Mouse (Mus musculus) left cerebral cortex, adult 11 months (tissue): ENCODE results near the gene Efcab14.

ENCODE experiments used
- DNase-seq: peaks from one replicate; pipeline ENCODE4 v3.0.0; 2022; ENCODE audit warnings: low spot score

The Efcab14 gene

GRCm38 (mm10) chr4:115777627-115778026, 40.1 kb downstream of the Efcab14 start:
- DNase-seq, result no peak

DNA sequence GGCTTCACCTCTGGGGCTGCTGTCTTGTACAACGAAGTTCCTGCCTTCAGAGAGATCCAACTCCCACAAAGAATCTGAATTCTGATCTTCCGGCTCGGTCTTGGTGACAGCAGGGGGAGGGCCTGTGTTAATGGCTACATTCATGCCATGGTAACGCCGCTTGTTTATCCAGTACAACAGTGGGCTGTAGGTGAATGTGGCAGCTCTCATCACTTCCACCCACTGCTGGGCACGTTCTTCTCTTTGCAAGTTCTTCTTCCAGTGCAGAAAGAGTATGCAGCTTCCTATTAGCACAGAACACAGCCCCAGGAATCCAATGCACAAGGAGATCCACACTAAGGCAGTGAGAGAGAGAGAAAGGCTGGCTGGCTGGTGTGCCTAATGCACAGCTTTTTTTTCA, 42.7 kb downstream of the Efcab14 start:
- DNase-seq, result no peak

DNA sequence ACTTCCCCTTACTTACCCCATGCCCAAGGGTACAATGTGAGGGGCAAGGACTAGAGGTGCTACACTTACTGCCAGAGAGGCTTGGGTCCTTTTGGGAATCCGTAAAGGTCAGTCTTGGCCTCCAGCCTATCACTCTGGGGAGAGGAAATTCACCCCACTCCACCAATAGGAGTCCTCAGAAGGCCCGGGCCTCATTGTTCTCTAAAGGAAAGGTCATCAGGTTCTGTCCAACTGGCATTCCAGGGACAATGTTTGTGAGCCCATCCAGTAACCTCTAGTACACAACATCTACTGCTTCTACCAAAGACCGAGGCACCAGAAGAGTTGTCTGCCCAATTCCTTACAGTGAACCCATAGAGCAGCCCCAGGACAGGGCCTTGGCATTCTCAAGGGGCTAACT, 43.4 kb downstream of the Efcab14 start, which contains the start of gene Tex38:
Gene Tex38, minus strand, starts transcription at position 101 of the 400 bp plus-strand sequence.
- no peak for DNase-seq

- no peak for DNase-seq
Measured at GRCm38 (mm10) chr4:115782026-115782805, 44.7 kb downstream of the Efcab14 start.

DNA sequence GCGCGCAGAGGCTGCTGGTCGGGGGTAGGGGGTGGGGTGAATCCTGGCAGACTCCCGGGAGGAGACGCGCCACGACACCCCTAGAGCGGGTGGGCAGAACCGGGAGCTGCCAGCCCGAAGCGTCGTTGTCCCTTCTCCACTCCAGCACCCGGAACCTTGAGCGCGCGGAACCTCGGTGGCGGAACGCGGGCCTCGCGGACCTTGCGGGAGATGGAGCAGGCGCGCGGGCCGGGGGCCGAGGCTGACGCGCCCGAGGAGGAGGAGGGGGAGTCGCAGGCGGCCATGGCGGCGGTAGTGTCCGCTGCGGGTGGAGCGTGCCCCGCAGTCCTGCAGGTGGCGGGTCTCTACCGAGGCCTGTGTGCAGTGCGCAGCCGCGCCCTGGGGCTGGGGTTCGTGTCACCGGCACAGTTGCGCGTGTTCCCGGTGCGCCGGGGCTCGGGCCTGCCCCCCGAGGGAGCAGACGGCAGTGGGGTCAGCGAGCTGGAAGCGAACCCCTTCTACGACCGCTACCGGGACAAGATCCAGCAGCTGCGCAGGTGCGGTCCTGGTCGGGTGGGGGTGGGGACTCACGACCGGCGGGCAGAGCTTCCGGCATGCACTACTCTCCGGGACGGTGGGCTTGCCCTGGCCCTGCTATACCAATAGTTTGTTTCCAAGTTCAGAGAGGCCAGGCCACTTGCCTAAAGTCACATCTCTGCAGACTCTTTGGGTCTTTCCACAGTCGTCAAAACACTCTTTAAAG, 47.4 kb downstream of the Efcab14 start, which contains the start of gene Atpaf1:
Gene Atpaf1, plus strand, starts transcription at position 44 of the 742 bp plus-strand sequence.
- peak; percentile 47 for DNase-seq

GRCm38 (mm10) chr4:115785511-115786034, 48.0 kb downstream of the Efcab14 start:
- DNase-seq, result no peak

GRCm38 (mm10) chr4:115790864-115791263, 53.3 kb downstream of the Efcab14 start:
- peak; percentile 25 for DNase-seq

- no peak for DNase-seq
Measured at GRCm38 (mm10) chr4:115795360-115795759, 57.8 kb downstream of the Efcab14 start.

- DNase-seq, result no peak
Measured at GRCm38 (mm10) chr4:115799981-115800380, 62.4 kb downstream of the Efcab14 start.

DNA sequence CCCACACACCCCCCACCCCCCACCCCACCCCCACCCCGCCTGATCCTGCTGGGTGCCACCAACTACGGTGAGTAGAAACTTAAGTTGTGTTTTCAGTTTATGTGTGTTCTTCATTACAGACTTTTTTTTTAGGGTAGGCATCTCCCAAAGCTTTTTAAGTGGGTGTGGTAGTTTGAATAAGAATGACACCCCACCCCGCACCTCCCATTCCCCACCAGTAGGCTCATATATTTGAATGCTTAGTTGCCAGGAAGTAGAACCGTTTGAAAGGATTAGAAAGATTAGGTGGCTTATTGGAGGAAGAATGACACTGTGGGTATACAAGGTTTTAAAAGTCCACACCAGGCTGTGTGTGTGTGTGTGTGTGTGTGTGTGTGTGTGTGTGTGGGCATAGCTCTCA, 74.8 kb downstream of the Efcab14 start:
- DNase-seq, result no peak

GRCm38 (mm10) chr4:115815606-115816005, 78.1 kb downstream of the Efcab14 start:
- DNase-seq, result no peak

GRCm38 (mm10) chr4:115820199-115820598, 82.7 kb downstream of the Efcab14 start:
- no peak for DNase-seq

DNA sequence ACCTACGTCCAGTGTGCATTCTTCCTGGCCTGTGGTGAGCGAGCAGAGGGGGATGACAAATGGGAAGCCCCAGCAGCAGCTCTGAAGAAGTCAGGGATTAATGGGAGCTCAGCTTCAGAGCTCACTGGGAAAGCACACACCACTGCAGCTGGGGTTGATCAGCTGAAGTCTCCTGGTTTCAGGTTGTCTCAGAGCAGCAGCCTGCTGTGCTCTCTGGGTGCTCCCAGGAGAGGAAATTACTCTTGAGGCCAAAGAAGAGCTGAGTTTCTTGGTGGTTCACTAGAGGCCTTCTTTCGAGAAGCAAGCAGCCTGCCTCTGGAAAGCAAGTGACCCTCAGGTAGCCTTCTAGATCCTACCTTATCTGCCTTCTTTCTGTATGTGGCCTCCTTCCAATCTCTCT, 83.4 kb downstream of the Efcab14 start:
- DNase-seq, result no peak

DNA sequence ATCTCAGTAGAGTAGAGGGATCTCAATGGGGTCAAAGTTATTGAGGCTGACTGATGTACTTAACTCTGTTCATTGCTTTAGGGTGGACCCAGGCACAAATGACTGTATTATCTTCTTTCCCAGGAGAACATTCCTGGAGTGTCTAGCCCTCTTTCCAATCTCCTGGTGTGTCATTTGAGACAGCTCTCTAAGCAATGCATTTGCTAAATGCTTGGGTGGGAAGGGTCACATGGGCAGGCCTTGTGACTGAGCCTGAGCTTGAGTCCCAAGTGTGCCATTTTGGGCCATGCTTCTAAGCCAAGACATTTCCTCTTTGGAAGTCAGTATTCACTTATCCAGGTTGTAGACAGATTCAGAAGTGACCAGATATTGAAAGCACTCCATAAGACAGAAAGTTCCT, 83.9 kb downstream of the Efcab14 start:
- DNase-seq, result no peak

GRCm38 (mm10) chr4:115821928-115822327, 84.4 kb downstream of the Efcab14 start:
- no peak for DNase-seq

DNA sequence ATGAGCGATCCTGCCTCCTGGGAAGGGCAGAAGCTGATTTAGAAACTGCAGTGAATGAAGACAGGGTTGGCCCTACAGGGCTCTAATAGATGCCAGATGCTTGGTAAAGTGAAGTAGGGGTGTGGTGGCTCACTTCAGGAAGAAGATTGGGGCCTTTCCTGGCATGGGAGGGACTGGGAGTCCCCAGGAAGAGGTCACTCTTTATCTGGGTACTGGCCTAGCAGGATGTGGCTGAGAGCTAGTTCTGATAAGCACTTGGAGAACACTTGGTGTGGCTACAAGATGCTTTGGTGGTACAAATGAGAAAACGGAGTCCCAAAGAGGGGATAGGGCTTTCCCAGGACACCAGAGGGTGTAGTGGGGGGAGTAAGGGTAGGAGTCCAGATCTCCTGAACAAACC, 86.6 kb downstream of the Efcab14 start:
- no peak for DNase-seq

GRCm38 (mm10) chr4:115825271-115825670, 87.7 kb downstream of the Efcab14 start:
- no peak for DNase-seq
